Mouse (Mus musculus) retina, adult 2 months (tissue): Measurements from ENCODE around the gene Rep15.

Experiments
- DNase-seq: peaks from one replicate; pipeline ENCODE4 v3.0.0-alpha.2; 2012; ENCODE audit warnings: low read depth, low spot score

Gene Rep15

DNA sequence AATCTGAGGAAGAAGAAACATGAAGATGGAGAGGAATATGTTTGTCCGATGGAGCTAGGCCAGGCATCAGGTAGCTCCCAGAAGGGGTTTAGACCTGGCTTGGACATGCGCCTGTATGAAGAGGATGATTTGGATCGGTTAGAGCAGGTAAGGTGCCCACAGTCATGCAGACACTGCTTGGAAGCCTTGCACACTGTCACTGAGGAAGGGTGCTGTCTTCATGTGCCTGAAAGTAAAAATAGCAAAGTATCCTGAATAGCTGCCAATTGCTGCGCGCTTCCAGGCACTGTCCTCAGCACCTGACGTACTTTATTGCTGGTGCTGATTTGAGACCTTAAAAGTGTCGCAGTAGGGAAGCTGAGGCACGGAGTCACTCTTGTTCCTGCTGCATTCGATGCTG lies 2.8 kb upstream of the Rep15 start:
- no peak for DNase-seq

DNA sequence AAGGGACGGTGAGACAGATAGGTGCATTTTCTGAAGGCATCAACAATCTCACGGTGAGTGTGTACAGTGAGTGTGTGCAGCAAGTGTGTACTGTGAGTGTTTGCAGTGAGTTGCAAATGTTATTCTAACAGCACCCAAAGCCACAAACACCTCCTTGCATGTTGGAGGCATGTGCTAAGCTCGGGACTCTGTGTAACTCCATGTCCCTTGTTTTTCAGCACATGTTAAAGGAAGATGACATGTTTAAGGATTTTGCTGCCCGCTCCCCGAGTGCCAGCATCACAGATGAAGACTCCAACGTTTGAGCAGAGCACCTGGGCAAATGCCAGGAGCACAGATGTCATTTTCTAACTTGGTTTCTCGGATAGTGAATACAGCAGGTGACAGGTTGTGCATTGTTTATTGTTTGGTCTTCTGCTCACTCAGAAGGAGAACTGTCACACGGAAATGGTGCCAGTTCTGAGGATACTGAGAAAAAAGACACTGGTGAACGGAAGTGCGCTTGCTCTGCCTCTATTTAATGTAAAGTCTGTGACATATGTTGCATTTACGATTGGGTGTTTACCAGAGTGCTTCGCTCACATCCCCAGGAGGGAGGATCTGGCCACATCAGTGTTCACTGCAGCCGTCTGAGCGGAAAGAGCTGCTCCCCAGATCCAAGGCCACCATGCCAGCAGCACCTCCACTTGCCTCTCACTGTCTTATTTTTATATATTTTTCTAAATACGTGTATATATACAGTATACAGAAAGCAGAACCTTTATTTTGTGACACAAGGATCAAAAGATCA lies 2.1 kb upstream of the Rep15 start:
- DNase-seq, result no peak

DNA sequence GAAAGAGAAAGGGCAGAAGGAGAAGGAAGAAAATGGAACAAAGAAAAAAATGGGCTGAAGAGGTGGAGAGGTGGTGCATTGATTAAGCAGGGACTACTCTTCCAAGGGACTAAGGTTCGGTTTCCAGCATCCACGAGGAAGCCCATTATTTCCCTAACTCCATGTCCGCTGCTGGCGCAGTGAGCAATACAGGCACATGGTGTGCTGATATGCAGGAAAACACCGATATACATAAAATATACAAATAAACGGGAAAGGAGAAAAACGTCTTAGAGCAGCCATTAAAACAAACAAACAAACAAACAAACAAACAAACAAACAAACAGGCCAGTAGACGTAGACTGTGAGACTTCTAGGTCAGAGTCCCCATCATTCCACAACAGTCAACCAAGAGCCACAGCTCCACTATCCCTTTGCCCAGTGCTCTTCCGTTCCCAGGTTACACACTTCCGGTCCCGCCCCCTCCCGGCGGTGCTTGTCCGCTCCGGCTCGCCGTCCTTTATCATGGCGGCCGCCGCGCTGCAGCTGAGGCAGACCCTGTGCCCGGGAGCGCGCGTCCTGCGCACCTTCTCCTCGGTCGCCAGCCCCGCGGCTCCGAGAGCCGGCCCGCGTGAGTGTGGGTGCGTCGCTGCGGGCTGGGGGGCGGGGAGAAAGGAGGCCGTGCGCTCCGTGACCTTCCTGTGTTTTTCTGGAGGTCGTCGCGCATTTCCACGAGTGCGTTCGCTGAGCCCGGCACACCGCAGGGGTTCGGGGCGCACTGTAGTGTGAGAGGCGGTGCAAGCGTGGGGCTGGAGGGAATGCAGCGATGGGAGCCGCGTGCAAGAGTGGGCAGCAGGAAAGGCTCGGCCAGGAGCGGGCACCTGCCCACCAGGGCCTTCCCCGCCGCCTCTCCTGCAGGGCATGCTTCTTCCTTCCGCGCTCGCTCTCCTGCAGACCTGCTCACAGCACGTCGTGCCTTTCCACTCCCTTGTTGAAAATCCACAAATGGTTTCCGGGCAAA lies 10.2 kb downstream of the Rep15 start, which contains the start of gene Mrps35:
Gene Mrps35, plus strand, starts transcription at position 474 of the 1,000 bp plus-strand sequence.
- peak; percentile 83 for DNase-seq

DNA sequence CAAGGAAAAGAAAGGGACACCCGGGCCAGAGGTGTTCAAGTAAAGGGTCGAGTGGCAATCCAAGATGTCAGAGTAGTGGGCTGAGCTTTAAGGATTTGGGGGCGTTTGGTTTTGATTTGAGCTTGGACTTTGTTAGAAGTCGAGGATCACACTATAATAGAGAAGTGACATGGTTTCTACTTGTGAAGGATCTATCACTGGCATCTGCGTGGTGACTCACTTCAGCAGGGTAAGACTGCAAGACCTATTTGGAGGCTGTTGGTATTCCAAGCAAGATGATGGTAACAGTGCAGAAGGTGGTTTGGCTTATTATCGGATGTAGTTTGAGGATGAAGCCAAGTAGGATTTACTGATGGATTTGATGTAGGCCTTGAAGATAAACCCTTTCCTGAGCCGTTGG lies 11.2 kb downstream of the Rep15 start:
- peak; percentile 29 for DNase-seq

DNA sequence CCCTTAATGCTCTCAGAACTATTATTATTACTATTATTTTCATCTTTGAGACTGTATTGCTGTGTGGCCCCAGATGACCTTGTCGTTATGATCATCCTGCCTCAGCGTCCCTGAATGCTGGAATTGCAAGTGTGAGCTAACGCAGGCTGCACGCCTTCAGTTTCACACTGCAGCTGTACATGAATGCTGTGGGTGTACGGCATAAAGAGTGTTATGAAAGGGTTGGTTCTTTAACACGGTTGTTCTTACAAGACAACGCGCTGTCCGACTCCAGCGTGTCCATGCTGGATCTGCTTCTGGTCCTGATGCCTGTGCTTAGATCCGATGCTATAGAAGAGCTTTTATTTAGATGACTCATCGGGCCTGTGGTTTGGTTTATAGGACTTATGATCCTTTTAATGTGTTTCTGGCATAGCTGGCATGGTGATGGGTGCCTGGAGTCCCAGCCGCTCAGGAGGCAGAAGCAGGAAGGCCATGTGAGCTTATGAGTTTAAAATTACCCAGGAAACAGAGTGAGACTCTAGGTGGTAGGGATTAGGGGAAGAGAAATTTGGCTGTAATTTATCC lies 16.9 kb downstream of the Rep15 start:
- DNase-seq, result no peak

DNA sequence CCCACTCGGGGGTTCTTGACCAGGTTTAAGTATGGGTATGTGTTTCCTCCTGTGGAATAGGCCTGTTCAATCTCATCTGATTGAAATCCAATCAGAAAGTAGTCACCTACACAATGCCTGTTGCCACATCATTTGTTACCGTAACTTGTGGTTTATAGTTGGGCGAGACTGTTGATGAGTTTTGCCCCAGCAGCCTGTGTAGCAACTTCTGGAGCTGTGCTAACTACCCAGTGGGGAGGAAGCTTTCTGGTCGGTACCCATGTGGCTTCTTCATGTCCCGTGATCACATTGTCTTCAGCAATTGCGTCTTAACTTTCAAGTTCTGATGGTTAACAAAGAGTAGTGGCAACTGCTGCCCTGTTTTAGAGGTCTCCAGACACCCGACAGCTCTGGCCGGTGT lies 19.3 kb downstream of the Rep15 start:
- DNase-seq, result no peak

DNA sequence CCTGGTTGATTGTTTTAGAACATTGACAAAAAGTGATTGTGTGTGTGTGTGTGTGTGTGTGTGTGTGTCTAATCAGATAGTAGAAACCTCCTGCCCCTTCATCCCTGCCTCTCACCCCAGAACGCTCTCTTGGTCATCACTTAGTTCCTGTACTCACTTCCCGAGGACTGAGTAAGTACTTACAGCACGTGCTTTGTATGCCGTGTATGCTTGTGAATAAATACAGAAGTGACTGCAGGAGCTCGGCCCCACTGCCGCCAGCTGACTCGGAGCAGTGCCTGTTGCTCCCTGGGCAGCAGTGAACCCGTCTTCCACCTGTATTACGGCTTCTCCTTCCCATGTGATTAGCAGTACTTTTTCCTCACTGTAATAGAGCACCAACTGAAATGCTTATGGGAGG lies 20.1 kb downstream of the Rep15 start:
- DNase-seq, result no peak

DNA sequence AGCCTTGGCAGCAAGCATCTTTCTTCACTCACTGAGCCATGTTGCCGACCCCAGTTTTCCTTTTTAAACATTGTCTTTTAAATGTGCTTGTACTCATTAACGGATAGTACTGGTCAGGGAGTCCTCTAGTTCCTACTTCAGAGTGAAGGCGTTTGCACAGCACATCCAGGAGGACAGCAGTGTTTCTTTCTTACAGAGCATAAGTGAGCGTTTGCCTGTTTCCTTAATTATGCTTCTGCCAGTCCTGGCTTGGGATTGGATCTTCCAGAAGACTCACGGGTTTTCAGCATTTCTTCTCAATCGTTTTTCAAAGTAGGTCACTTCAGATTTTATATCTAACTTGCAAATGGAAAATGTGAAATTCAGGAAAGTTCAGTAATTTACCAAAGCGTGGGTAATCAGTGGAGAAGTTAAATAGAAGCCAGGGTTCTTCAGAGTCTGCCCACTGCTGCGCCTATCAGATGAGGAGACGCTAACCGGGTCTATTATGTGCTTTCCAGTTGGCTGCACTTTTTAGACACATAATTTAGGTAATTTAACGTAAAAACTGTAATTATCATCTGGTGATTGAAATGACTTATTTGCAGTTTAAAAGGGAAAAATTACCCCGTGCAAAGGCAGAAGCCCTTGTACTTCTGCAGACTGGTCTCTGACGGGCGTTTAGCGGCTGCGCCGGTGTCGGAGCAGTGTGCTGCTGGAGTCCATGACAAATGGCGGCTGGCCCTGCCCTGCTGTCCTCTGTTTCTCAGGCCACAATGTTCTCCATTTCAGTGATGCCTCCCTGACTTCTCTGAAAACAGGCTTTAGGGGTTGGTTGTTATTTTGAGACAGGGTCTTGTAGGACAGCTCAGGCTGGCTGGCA lies 21.6 kb downstream of the Rep15 start:
- DNase-seq, result no peak

DNA sequence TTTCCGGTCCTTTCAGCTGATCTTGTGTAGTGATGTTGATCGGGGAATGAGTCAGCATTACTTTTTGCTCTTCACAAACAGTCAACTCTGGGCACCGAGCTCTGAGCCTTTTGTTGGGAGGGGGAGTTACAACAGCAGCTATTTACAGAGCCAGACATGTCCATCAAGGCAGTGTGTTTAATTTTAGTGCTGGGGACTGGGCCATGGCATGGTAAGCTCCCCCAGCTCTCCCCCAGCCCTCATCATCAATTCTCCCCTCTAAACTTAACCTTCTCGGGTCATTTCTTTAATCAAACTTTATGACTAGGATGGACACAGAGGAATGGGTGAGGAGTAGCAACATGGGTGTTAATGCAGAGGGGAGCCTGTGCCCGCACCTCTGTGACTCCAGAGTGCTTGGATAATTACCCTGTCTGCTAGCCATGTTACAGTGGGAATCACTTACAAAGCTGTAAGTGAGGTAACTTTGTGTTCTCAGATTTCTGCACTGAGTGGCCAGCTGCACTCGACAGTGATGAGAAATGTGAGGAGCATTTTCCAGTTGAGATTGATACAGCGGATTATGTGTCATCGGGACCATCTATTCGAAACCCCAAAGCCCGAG lies 23.1 kb downstream of the Rep15 start:
- DNase-seq, result no peak

DNA sequence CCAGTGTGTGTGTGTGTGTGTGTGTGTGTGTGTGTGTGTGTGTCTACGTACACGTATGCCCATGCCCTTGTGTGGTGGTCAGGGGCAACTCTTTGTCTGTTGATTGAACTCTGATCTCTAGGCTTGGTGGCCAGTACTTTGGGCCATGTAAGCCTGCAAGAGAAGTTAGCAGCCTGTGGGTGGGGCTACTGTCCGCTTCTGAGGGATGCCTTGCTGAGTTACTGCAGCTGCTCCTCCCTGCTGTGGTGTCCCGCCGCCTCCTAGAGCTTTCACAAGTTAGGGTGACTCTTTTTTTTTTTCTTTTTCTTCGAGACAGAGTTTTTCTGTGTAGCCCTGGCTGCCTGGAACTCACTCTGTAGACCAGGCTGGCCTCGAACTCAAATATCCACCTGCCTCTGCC lies 26.9 kb downstream of the Rep15 start:
- no peak for DNase-seq

DNA sequence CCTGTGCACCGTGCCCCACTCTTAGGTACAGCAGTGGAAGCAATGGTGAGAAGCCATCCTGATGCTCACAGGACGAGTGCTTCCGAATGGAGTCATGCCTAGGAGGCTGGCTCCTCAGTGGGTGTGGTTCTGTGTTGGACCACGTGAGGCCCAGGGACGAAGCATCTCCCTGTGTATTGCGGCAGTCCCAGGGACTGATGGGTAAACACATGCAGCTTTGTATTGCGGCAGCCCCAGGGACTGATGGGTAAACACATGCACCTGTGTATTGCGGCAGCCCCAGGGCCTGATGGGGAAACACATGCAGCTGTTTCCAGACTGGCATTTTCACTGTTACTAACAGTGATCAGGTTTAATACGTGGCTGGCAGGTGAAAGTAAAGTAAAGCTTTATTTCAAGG lies 29.2 kb downstream of the Rep15 start:
- no peak for DNase-seq

DNA sequence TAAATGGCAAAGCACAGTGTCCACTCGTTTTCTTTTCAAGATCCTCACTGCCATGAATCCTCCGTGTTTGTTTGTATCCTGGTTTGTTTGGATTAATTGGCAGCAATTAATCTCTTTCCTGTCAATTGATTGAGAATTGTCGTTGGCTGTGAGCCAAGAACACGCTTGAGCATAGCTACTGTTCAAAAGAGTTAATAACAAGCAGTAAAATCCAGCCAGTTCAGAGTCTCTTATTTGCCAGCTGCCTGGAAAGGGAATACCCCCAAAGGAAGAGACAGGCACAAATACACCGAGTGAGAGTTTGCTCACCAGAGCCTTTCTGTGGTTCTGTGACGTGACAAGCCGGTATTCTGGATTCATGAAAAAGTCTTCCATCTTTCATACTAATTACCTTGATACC lies 29.6 kb downstream of the Rep15 start:
- DNase-seq, result no peak

DNA sequence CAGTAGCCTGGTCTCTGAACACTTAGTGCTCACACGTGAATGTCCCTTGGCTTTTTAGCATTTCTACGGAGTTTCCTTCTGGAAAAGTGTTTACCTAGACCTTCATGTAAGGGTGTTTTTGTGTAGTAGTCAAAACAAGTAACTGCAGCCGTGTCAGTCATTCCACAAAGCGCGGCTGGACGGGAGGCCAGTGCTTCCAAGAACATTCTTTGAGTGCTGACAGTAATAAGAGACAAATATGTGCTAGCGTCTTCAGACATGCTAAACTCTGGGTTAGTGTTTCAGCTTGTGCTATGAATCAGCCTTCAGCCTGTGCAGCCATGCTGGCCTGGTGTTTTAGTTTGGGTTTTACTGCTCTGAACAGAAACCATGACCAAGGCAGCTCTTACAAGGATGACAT lies 30.3 kb downstream of the Rep15 start:
- no peak for DNase-seq

DNA sequence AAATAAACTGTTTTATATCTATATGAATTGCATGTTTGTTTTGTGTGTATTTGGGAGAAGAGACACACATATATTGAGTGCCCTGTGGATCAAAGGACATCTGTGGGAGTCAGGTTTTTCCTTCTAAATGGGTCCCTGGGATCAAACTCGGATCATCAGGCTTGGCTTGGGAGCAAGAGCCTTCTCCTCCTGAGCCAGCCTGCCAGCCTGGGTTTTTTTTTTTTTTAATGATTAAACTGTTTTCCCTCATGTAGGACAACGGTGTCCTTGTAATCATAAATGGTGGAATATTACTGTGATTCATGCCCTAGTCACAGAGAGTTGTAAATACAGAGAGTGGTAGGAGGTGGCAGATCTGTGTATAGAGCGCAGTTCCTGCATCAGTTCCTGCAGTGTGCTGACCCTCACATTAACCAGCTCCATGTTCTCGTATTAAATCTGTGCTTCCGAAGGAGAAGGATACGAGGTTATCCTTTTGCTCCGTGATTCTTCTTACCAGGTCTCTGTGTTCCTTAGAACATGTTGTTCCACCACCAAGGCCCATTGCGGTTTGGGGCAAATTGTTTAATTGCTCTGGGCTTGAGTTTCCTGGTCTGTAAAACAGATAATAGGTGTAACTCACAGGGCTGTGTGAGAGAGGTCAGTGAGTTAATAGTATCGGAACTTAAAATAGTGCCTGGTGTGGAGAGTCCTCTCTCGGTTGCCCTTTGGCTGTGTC lies 32.0 kb downstream of the Rep15 start:
- no peak for DNase-seq

DNA sequence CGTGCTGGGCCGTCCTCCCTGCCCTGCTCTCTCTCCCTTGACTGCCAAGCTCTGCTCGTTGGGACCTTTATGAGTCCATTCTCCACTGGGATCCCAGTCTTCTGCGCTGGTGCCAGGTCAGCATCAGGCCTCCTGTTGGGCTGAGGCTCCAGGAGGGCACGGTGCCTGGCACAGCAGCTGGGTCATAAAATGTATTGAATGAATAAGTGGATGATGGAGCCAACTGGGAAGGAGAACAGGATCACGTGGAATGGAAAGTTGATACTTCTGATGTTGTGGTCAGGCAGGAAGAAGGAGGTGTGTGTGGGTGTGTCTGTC lies 32.5 kb downstream of the Rep15 start:
- no peak for DNase-seq

DNA sequence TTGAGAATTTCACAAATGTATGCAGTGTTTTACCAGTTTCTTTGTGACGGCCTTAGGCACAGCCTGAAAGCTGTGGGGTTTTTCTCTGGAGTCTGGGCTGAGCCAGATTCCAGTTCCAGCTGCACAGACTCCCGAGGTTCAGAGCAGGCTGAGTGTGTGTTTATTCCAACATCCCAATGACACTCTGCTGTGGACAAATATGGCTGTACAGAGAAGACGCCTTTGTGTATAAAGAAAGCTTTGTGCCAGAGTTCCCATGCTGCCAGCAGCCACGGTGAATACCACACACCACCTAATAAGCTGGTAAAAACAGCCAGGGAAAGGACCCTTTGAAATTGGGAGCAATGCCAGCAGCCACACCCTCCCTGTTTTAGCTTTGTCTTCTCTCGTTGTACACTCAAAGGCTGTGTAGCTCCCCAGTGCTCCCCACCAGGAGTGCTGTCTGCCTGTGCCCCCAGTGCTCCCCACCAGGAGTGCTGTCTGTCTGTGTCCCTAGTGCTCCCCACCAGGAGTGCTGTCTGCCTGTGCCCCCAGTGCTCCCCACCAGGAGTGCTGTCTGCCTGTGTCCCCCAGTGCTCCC lies 43.5 kb downstream of the Rep15 start:
- DNase-seq, result no peak

DNA sequence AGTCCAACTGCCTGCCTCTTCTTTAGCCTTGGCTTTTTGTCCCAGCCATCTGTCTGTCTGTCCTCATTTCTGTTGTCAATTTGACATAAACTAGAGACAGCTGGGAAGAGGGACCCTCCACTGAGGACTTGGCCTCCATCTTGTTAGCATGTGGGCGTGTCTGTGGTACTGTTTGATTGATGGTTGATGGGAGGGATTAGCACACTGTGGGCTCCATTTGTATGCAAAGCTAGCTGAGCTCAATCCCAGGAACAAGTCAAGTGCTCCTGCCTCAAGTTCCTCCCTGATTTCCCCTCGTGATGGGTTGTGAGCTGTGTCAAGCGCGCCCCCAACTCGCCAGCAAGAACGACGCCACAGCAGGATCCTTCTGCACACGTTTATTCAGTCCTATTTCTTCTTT lies 44.5 kb downstream of the Rep15 start:
- DNase-seq, result no peak

DNA sequence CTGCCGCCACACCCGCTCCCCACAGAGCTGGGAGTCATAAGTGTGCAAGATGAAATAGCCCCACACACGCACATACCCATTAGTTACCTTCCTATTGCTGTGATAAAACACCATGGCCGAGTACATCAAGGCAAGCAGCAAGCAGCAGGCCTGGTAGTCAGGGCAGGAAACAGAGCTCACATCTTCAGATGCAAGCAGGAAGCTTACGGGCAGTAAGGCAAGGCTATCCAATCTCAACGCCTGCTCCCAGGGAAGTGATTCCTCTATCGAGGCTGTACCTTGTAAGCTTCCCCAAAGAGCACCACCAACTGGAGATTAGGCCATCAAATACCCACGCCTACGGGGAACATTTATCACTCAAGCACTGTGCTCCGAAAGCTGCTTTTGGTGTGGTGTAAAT lies 47.5 kb downstream of the Rep15 start:
- no peak for DNase-seq
